Mouse (Mus musculus): ENCODE data around the gene Defb19. TPM values are rescaled to one million over a fixed set of nuclear protein-coding genes. Genes with fewer than 3 reads are reported as not detected.

Gene Defb19
- polyA plus RNA-seq, 1 experiment from 2014 or later, result not detected

- Histone ChIP-seq H3K4me1 (replicated peaks; ENCODE audit: control insufficient read depth, insufficient read depth, low read length) (no peaks in the 10 kb centered on the region), H3K36me3 (replicated peaks; ENCODE audit: control insufficient read depth, insufficient read depth) (no peaks in the 10 kb centered on the region), H3K9ac (no peak within 1 kb of the TSS), H3K4me3 (replicated peaks; ENCODE audit: low read length) (no peak within 1 kb of the TSS), H3K9me3 (ENCODE audit: control insufficient read depth, low read length) (no peaks in the 10 kb centered on the region), H3K27ac (no peak within 1 kb of the TSS), H3K27me3 (ENCODE audit: control insufficient read depth, insufficient read depth, low read length) (no peaks in the 10 kb centered on the region), H3K4me2 (replicated peaks) (no peak within 1 kb of the TSS)
- ATAC-seq (ENCODE audit: low FRiP score) (no peak), DNase-seq (ENCODE audit: low spot score) (no peak)
- 57% methylated on average over 13 of the region's 13 CpGs for WGBS
Measured at GRCm38 (mm10) chr2:152539944-152540710, 40.0 kb downstream of the Defb19 start, which contains the start of gene Defb29. Defb29 (minus strand) TSS chr2:152540098.

Other genes starting within 250 kb of the Defb19 start
- gene Rbck1, start 247.7 kb downstream of the Defb19 start, polyA plus RNA-seq (2014; fragmentation: Nextera tagmentation; extraction: Ambion mirVana), result 93.7 and 95.3 TPM in 2 replicates
- gene Trib3, start 236.3 kb downstream of the Defb19 start, polyA plus RNA-seq (2014; fragmentation: Nextera tagmentation; extraction: Ambion mirVana), result 0.95 and 1.0 TPM in 2 replicates
- gene Nrsn2, start 203.7 kb downstream of the Defb19 start, polyA plus RNA-seq (2014; fragmentation: Nextera tagmentation; extraction: Ambion mirVana), result 48.0 and 56.9 TPM in 2 replicates
- 18.8 and 19.5 TPM in 2 replicates for gene Sox12, start 182.2 kb downstream of the Defb19 start, polyA plus RNA-seq (2014; fragmentation: Nextera tagmentation; extraction: Ambion mirVana)
- gene Zcchc3, start 165.3 kb downstream of the Defb19 start, polyA plus RNA-seq (2014; fragmentation: Nextera tagmentation; extraction: Ambion mirVana), result 16.5 and 17.2 TPM in 2 replicates
- 2.5 and 3.8 TPM in 2 replicates for gene 6820408C15Rik, start 164.7 kb downstream of the Defb19 start, polyA plus RNA-seq (2014; fragmentation: Nextera tagmentation; extraction: Ambion mirVana)
- not detected in 2 replicates for gene Defb23, start 115.7 kb downstream of the Defb19 start, polyA plus RNA-seq (2014; fragmentation: Nextera tagmentation; extraction: Ambion mirVana)
- gene Defb20, start 103.2 kb downstream of the Defb19 start, polyA plus RNA-seq (2014; fragmentation: Nextera tagmentation; extraction: Ambion mirVana), result not detected in 2 replicates
- gene Defb22, start 90.2 kb downstream of the Defb19 start, polyA plus RNA-seq (2014; fragmentation: Nextera tagmentation; extraction: Ambion mirVana), result not detected in 2 replicates
- not detected in 2 replicates for gene Defb26, start 68.6 kb downstream of the Defb19 start, polyA plus RNA-seq (2014; fragmentation: Nextera tagmentation; extraction: Ambion mirVana)
- not detected in 2 replicates for gene Defb28, start 62.1 kb downstream of the Defb19 start, polyA plus RNA-seq (2014; fragmentation: Nextera tagmentation; extraction: Ambion mirVana)
- not detected in 2 replicates for gene Defb29, start 40.2 kb downstream of the Defb19 start, polyA plus RNA-seq (2014; fragmentation: Nextera tagmentation; extraction: Ambion mirVana)
- not detected in 2 replicates for gene Gm17416, start 11.0 kb downstream of the Defb19 start, polyA plus RNA-seq (2014; fragmentation: Nextera tagmentation; extraction: Ambion mirVana)
- gene Defb21, start 7.6 kb downstream of the Defb19 start, polyA plus RNA-seq (2014; fragmentation: Nextera tagmentation; extraction: Ambion mirVana), result not detected in 2 replicates
- not detected in 2 replicates for gene Defb45, start 19.1 kb upstream of the Defb19 start, polyA plus RNA-seq (2014; fragmentation: Nextera tagmentation; extraction: Ambion mirVana)
- gene Defb36, start 24.0 kb upstream of the Defb19 start, polyA plus RNA-seq (2014; fragmentation: Nextera tagmentation; extraction: Ambion mirVana), result not detected in 2 replicates
- gene Defb25, start 42.7 kb upstream of the Defb19 start, polyA plus RNA-seq (2014; fragmentation: Nextera tagmentation; extraction: Ambion mirVana), result not detected in 2 replicates
- 0.33 and 0.87 TPM in 2 replicates for gene Rem1, start 46.6 kb upstream of the Defb19 start, polyA plus RNA-seq (2014; fragmentation: Nextera tagmentation; extraction: Ambion mirVana)
- 155 and 164 TPM in 2 replicates for gene H13, start 89.1 kb upstream of the Defb19 start, polyA plus RNA-seq (2014; fragmentation: Nextera tagmentation; extraction: Ambion mirVana)
- gene Mcts2, start 106.7 kb upstream of the Defb19 start, polyA plus RNA-seq (2014; fragmentation: Nextera tagmentation; extraction: Ambion mirVana), result 34.0 and 41.9 TPM in 2 replicates
- 56.5 and 68.0 TPM in 2 replicates for gene Id1, start 155.9 kb upstream of the Defb19 start, polyA plus RNA-seq (2014; fragmentation: Nextera tagmentation; extraction: Ambion mirVana)
- gene Cox4i2, start 173.9 kb upstream of the Defb19 start, polyA plus RNA-seq (2014; fragmentation: Nextera tagmentation; extraction: Ambion mirVana), result 5.8 TPM in 2 replicates

Data from hindbrain, embryonic 14.5 days (tissue).